Mouse (Mus musculus) cerebellum, adult (tissue): ENCODE measurements at regions not wholly inside any gene's neighbourhood (a gene's known extent, or its start where the extent isn't known, plus 50 kb on each side); places are given as distances from the start of the nearest gene placed in this dataset.

Experiments used
- ATAC-seq: cut with Nextera tagmentation; 2 replicates; pipeline ENCODE4 v1.9.2; 2017; ENCODE audit warnings: mild to moderate bottlenecking, moderate library complexity, mixed read lengths; ENCODE audit not compliant: insufficient number of reproducible peaks, low FRiP score, low TSS enrichment

GRCm38 (mm10) chr13:52011001-52011400 is 164.5 kb downstream of the Gadd45g start:
- ATAC-seq, result no peak

GRCm38 (mm10) chr13:52013182-52013581 is 166.7 kb downstream of the Gadd45g start:
- no peak for ATAC-seq

GRCm38 (mm10) chr13:52013757-52014156 is 167.3 kb downstream of the Gadd45g start:
- ATAC-seq, result no peak

- ATAC-seq, result no peak
Observed at GRCm38 (mm10) chr13:52014566-52014965, 168.1 kb downstream of the Gadd45g start.

- no peak for ATAC-seq
Observed at GRCm38 (mm10) chr13:52015066-52015465, 168.6 kb downstream of the Gadd45g start.

GRCm38 (mm10) chr13:52015496-52015895 is 169.0 kb downstream of the Gadd45g start:
- ATAC-seq, result no peak

GRCm38 (mm10) chr13:52017598-52018190 is 171.2 kb downstream of the Gadd45g start:
- ATAC-seq, result no peak

- ATAC-seq, result no peak
Observed at GRCm38 (mm10) chr13:52019647-52020046, 173.2 kb downstream of the Gadd45g start.

GRCm38 (mm10) chr13:52021150-52021549 is 174.7 kb downstream of the Gadd45g start:
- no peak for ATAC-seq

- ATAC-seq, result no peak
Observed at GRCm38 (mm10) chr13:52021828-52022227, 175.3 kb downstream of the Gadd45g start.

GRCm38 (mm10) chr13:52022529-52022928 is 176.1 kb downstream of the Gadd45g start:
- ATAC-seq, result no peak

- ATAC-seq, result no peak
Observed at GRCm38 (mm10) chr13:52024349-52024748, 177.9 kb downstream of the Gadd45g start.

- ATAC-seq, result no peak
Observed at GRCm38 (mm10) chr13:52024832-52025481, 178.5 kb downstream of the Gadd45g start.

- ATAC-seq, result no peak
Observed at GRCm38 (mm10) chr13:52025482-52025848, 179.0 kb downstream of the Gadd45g start.

- no peak for ATAC-seq
Observed at GRCm38 (mm10) chr13:52026291-52026690, 179.8 kb downstream of the Gadd45g start.

- ATAC-seq, result no peak
Observed at GRCm38 (mm10) chr13:52029868-52030422, 183.5 kb downstream of the Gadd45g start.

- no peak for ATAC-seq
Observed at GRCm38 (mm10) chr13:52031465-52031864, 185.0 kb downstream of the Gadd45g start.

- no peak for ATAC-seq
Observed at GRCm38 (mm10) chr13:52035731-52036130, 189.3 kb downstream of the Gadd45g start.

GRCm38 (mm10) chr13:52036351-52036750 is 189.9 kb downstream of the Gadd45g start:
- ATAC-seq, result no peak

- no peak for ATAC-seq
Observed at GRCm38 (mm10) chr13:52037218-52037617, 190.7 kb downstream of the Gadd45g start.

- ATAC-seq, result peak; percentile 54; the same call in 1 of the 2 replicates
Observed at GRCm38 (mm10) chr13:52041467-52042421, 195.3 kb downstream of the Gadd45g start.
